Mouse (Mus musculus) brain, embryonic 14.5 days (tissue): ENCODE data around the gene Pak2. TPM values are rescaled to one million over a fixed set of nuclear protein-coding genes. Genes with fewer than 3 reads are reported as not detected.
A peak's percentile ranks its signal among the peaks of the same experiment; 100 is the strongest.

Experiments used
- DNase-seq: peaks from one replicate; pipeline ENCODE4 v3.0.0-alpha.2; 2011; ENCODE audit warnings: low read depth
- CTCF ChIP-seq: fragments of 200-500 bp; IDR thresholded peaks from 2 replicates; pipeline ENCODE4 v1.5.1; 2012; ENCODE audit warnings: inconsistent platforms, mild to moderate bottlenecking, moderate library complexity, borderline replicate concordance; ENCODE audit not compliant: insufficient read depth, insufficient read length; ENCODE audit errors: extremely low read depth
- POLR2A ChIP-seq: fragments of 200-500 bp; IDR thresholded peaks from 2 replicates; pipeline ENCODE4 v1.6.1; 2012; ENCODE audit warnings: mild to moderate bottlenecking, inconsistent platforms, borderline replicate concordance; ENCODE audit not compliant: poor library complexity, insufficient read depth, insufficient read length, severe bottlenecking; ENCODE audit errors: extremely low read depth
- polyA plus RNA-seq: library from polyadenylated mRNA; depleted of rRNA; stranded (reverse); fragments of >200 nt; gene quantifications from 2 replicates; pipeline ENCODE4 v1.2.3, GENCODE M21; 2012; rRNA removed

The Pak2 gene
- polyA plus RNA-seq, result 30.7 and 39.0 TPM in 2 replicates

- no peak for TF ChIP-seq CTCF
- TF ChIP-seq POLR2A, result peak; percentile 94
- DNase-seq, result peak; percentile 93
Observed at GRCm38 (mm10) chr16:32078991-32079511, at the start of gene Pak2. Pak2 (minus strand) TSS chr16:32079342.

- DNase-seq, result no peak
Observed at GRCm38 (mm10) chr16:32127046-32127445, 47.9 kb upstream of the Pak2 start.

GRCm38 (mm10) chr16:32125364-32125763 lies 46.2 kb upstream of the Pak2 start:
- no peak for TF ChIP-seq CTCF
- no peak for TF ChIP-seq POLR2A
- no peak for DNase-seq

More at GRCm38 (mm10) chr16:32127046-32127445, 47.9 kb upstream of the Pak2 start:
- no peak for TF ChIP-seq POLR2A

DNA sequence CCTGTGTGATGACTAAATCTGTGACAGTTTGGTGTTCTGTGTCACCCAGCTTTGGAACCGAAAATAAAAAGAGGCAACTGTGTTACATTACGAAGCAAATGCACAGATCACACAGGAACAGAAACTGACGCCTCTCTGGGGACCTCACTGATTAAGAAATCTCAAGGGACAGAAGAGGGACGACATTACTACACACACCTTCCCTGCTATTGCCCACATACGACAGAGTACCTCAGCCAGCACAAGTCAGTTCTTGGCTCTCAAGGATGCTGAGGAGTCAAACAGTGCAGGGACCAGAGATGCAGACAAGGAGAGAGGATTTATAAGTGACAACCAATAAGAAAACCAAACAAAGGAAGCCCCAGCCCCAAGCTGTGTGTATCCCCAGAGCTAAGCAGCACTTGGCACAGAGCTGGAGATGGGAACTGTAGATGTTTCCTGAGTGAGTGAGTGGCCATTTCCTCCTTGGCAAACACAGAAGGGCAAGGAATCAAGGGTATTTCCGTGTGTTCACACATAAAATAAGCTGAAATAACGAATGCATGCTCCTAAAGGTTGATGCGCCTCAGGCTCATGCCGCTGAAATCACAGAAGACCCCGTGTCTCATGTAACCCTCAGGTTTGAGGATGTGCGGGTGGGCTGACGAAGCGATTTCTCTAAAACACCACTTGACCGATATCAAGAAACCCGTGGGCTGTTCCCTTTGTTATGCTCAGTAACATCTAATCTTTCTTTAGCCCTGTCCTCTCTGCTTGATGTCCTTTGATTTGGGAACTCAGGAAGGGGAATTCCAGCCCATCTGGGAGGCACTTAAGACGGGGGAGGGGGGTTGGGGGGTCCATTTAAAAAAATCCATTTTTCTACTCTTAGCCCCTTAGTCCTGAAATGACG lies 45.5 kb upstream of the Pak2 start:
- TF ChIP-seq CTCF (no peak), POLR2A (no peak)

GRCm38 (mm10) chr16:32124020-32124419 lies 44.9 kb upstream of the Pak2 start:
- TF ChIP-seq CTCF (no peak), POLR2A (no peak)
- DNase-seq, result no peak

More for the DNA sequence above, 45.5 kb upstream of the Pak2 start:
- DNase-seq, result peak; percentile 1

GRCm38 (mm10) chr16:32120454-32120853 lies 41.3 kb upstream of the Pak2 start:
- TF ChIP-seq CTCF, result no peak
- DNase-seq, result no peak

- no peak for DNase-seq
- TF ChIP-seq CTCF (no peak), POLR2A (no peak)
Observed at GRCm38 (mm10) chr16:32116186-32116585, 37.0 kb upstream of the Pak2 start.

DNA sequence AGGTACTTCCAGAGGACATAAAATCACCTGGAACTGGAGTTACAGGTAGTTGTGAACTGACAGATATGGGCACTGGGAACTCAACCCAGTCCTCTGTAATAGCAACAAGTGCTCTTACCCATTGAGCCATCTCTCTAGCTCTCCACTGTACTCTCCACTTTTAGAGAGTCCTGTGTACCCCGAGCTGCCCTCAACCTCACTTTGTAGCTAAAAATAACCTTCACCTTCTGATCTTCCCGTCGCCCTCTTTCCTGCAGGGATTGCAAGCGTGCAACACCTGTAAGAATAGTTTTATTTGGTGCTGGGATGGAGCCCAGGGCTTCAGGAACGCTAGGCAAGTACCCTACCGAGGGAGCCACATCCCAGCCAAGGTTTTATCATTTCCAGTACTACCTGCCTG lies 36.6 kb upstream of the Pak2 start:
- DNase-seq, result no peak
- TF ChIP-seq POLR2A (no peak), CTCF (no peak)

- no peak for TF ChIP-seq POLR2A
- peak; percentile 94 for TF ChIP-seq CTCF
Observed at GRCm38 (mm10) chr16:32114968-32115695, 36.0 kb upstream of the Pak2 start.

GRCm38 (mm10) chr16:32114406-32114805 lies 35.3 kb upstream of the Pak2 start:
- DNase-seq, result peak; percentile 1
- no peak for TF ChIP-seq CTCF
- TF ChIP-seq POLR2A, result no peak

More at GRCm38 (mm10) chr16:32114968-32115695, 36.0 kb upstream of the Pak2 start:
- peak; percentile 80 for DNase-seq

DNA sequence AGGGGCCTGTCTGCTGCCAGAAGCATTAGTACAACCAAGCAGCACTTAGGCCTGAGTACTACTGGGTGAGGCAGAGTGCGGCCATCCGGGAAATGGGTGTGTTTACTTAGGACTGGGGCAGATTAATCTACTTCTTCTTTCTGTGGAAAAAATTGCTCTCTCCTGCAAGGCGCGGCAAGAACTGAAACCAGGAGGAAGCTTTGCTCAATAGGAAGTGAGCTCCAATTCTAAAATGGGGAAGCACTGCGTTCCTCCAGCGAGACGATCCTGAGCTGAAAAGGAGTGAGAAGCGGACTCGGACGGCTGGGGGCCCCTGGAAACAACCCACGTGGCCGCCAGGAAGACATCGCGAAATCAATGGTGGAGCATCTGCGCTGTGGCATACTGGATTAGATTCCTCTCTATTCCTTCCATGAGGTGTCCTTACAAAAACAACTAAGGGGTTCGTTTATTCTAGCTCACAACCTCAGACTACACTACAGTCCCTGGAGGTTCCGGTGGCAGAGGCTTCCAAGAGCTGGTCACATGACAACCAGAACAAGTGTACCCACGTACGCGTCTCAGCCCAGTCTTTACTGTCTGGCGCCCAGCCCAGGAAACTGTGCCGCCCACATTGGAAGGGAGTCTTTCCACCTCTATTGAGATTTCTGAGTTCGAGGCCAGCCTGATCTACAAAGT lies 34.5 kb upstream of the Pak2 start:
- peak; percentile 52 for DNase-seq
- TF ChIP-seq CTCF (no peak), POLR2A (no peak)
